Mouse (Mus musculus) lung, adult 2 months (tissue): ENCODE results near the gene Cyp2s1.

Source experiments
- CTCF ChIP-seq: fragments of 200-500 bp; IDR thresholded peaks from 2 replicates; pipeline ENCODE4 v1.5.1; 2011; ENCODE audit warnings: mild to moderate bottlenecking, low read length, control low read depth; ENCODE audit not compliant: insufficient read depth
- POLR2A ChIP-seq: fragments of 200-500 bp; IDR thresholded peaks from 2 replicates; pipeline ENCODE4 v1.6.1; 2011; ENCODE audit warnings: low read depth, mild to moderate bottlenecking, control low read depth, low read length, borderline replicate concordance; ENCODE audit errors: extremely low read depth

GRCm38 (mm10) chr7:25830251-25830650, 13.5 kb upstream of the Cyp2s1 start:
- TF ChIP-seq CTCF: no peak
- TF ChIP-seq POLR2A: no peak
